Comparison of ENCODE assay signal across 8 mouse cellular contexts in the genomic region with DNA sequence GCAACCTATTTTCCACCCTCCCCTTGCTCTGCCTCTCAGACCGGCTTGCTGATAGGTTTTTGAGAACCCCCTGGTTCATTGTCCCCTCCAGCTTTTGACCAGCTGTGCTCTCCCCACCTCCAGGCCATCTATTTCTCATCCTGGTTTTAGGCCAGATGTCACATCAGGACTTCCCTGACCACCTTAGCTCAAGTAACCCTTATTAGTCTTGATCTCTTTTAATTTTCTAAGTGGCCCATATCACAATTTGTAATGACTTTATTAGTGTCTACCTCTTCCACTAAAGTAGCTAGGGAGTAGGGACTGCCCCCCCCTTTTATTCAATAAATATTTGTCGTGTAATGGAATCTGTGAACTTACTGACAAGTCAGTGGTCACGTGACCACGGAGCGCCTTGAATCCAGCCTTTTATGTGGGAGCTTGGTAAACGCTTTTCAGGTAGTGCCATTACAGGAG. TPM values are rescaled to one million over a fixed set of nuclear protein-coding genes. Genes with fewer than 3 reads are reported as not detected.
DNase-seq lines count a peak whose midpoint lies in the region; ATAC-seq lines count a peak whose summit lies in the region.

No protein-coding gene starts in this region.

- peak overlapping the region; percentile 79 for H3K4me3 ChIP-seq in heart, embryonic 11.5 days (ENCODE audit: low read depth, low read length)
- H3K4me3 ChIP-seq in forebrain, embryonic 11.5 days (ENCODE audit: low read depth, low read length) = peak overlapping the region; percentile 89
- peak overlapping the region; percentile 86 for H3K4me3 ChIP-seq in midbrain, embryonic 12.5 days

- no peak for ATAC-seq in heart, embryonic 11.5 days (replicated peaks; ENCODE audit: insufficient number of reproducible peaks, low FRiP score, low TSS enrichment)
- no peak for ATAC-seq in forebrain, embryonic 11.5 days (replicated peaks; ENCODE audit: low FRiP score)
- ATAC-seq in midbrain, embryonic 12.5 days (ENCODE audit: low FRiP score, low read depth) = peak; percentile 52; the same call in 1 of the 2 replicates

- peaks cover 8% of the 10 kb centered on the region for H3K4me1 ChIP-seq in heart, embryonic 11.5 days (ENCODE audit: control insufficient read depth, insufficient read depth, low read length)
- H3K4me1 ChIP-seq in forebrain, embryonic 11.5 days (replicated peaks; ENCODE audit: control insufficient read depth, insufficient read depth, low read length) = peaks cover 4% of the 10 kb centered on the region; the same call in 1 of the 2 replicates
- H3K4me1 ChIP-seq in midbrain, embryonic 12.5 days = peaks cover 9% of the 10 kb centered on the region

- peak overlapping the region; percentile 82 for H3K9ac ChIP-seq in heart, embryonic 11.5 days (ENCODE audit: low read depth, low read length)
- H3K9ac ChIP-seq in forebrain, embryonic 11.5 days (ENCODE audit: low read length) = peak overlapping the region; percentile 77
- peak overlapping the region; percentile 84 for H3K9ac ChIP-seq in midbrain, embryonic 12.5 days (replicated peaks)

- DNase-seq in heart, adult 11 months = no peak
- peak; percentile 55 for DNase-seq in Muller cell, postnatal 12 days (ENCODE audit: inconsistent ontology term)
- no peak for DNase-seq in forebrain, embryonic 11.5 days (ENCODE audit: low spot score)
- DNase-seq in kidney, postnatal 14 days = peak; percentile 55
- no peak for DNase-seq in ovary, postnatal 14 days (ENCODE audit: low spot score)
- no peak for DNase-seq in ovary, postnatal 36 days (ENCODE audit: low spot score)

- peaks cover 21% of the 10 kb centered on the region for H3K36me3 ChIP-seq in heart, embryonic 11.5 days (ENCODE audit: control insufficient read depth, insufficient read depth, low read length)
- peaks cover 7% of the 10 kb centered on the region for H3K36me3 ChIP-seq in forebrain, embryonic 11.5 days (ENCODE audit: control insufficient read depth, insufficient read depth, low read length)
- peaks cover 25% of the 10 kb centered on the region for H3K36me3 ChIP-seq in midbrain, embryonic 12.5 days

- WGBS in heart, embryonic 11.5 days (ENCODE audit: insufficient replicate concordance) = 2% methylated on average over 6 of the region's 6 CpGs
- 2% methylated on average over 6 of the region's 6 CpGs for WGBS in forebrain, embryonic 11.5 days
- 3% methylated on average over 6 of the region's 6 CpGs for WGBS in midbrain, embryonic 12.5 days

- H3K27ac ChIP-seq in heart, embryonic 11.5 days (ENCODE audit: low read depth, low read length) = peak overlapping the region; percentile 78
- H3K27ac ChIP-seq in forebrain, embryonic 11.5 days (ENCODE audit: low read depth, low read length) = peak overlapping the region; percentile 68
- H3K27ac ChIP-seq in midbrain, embryonic 12.5 days (replicated peaks) = peak overlapping the region; percentile 79

- no peaks in the 10 kb centered on the region for H3K9me3 ChIP-seq in heart, embryonic 11.5 days (replicated peaks; ENCODE audit: control insufficient read depth, low read length)
- no peaks in the 10 kb centered on the region for H3K9me3 ChIP-seq in forebrain, embryonic 11.5 days (ENCODE audit: control insufficient read depth, low read length)
- no peaks in the 10 kb centered on the region for H3K9me3 ChIP-seq in midbrain, embryonic 12.5 days

- H3K27me3 ChIP-seq in heart, embryonic 11.5 days (ENCODE audit: control insufficient read depth, insufficient read depth, low read length) = no peaks in the 10 kb centered on the region
- no peaks in the 10 kb centered on the region for H3K27me3 ChIP-seq in forebrain, embryonic 11.5 days (ENCODE audit: control insufficient read depth, insufficient read depth, low read length)
- no peaks in the 10 kb centered on the region for H3K27me3 ChIP-seq in midbrain, embryonic 12.5 days

- H3K4me2 ChIP-seq in heart, embryonic 11.5 days = peak overlapping the region; percentile 87
- peak overlapping the region; percentile 93 for H3K4me2 ChIP-seq in forebrain, embryonic 11.5 days (ENCODE audit: low read depth, low read length, severe bottlenecking)
- H3K4me2 ChIP-seq in midbrain, embryonic 12.5 days (replicated peaks) = peak overlapping the region; percentile 77

RNA-seq across cellular contexts. Expression of gene B3gat3, which starts 0.7 kb away (rescaled TPM):
- 33.2 and 35.9 TPM in 2 replicates for polyA plus RNA-seq in heart, embryonic 11.5 days (2014; fragmentation: Nextera tagmentation; extraction: Ambion mirVana)
- 55.0 and 57.2 TPM in 2 replicates for polyA plus RNA-seq in forebrain, embryonic 11.5 days (2014; fragmentation: Nextera tagmentation; extraction: Ambion mirVana)
- 71.9 and 72.5 TPM in 2 replicates for polyA plus RNA-seq in midbrain, embryonic 12.5 days (2016; fragmentation: Nextera tagmentation; extraction: Ambion mirVana)

RNA-seq across cellular contexts. Expression of gene Rom1, which starts 8.3 kb away (rescaled TPM):
- polyA plus RNA-seq in heart, embryonic 11.5 days (2014; fragmentation: Nextera tagmentation; extraction: Ambion mirVana) = 1.2 and 1.7 TPM in 2 replicates
- polyA plus RNA-seq in forebrain, embryonic 11.5 days (2014; fragmentation: Nextera tagmentation; extraction: Ambion mirVana) = 1.7 and 1.8 TPM in 2 replicates
- 2.1 and 2.2 TPM in 2 replicates for polyA plus RNA-seq in midbrain, embryonic 12.5 days (2016; fragmentation: Nextera tagmentation; extraction: Ambion mirVana)

RNA-seq across cellular contexts. Expression of gene Eml3, which starts 8.5 kb away (rescaled TPM):
- 8.1 and 8.5 TPM in 2 replicates for polyA plus RNA-seq in heart, embryonic 11.5 days (2014; fragmentation: Nextera tagmentation; extraction: Ambion mirVana)
- polyA plus RNA-seq in forebrain, embryonic 11.5 days (2014; fragmentation: Nextera tagmentation; extraction: Ambion mirVana) = 11.2 and 12.2 TPM in 2 replicates
- 14.9 and 15.8 TPM in 2 replicates for polyA plus RNA-seq in midbrain, embryonic 12.5 days (2016; fragmentation: Nextera tagmentation; extraction: Ambion mirVana)

RNA-seq across cellular contexts. Expression of gene Mta2, which starts 20.8 kb away (rescaled TPM):
- 30.0 and 39.9 TPM in 2 replicates for polyA plus RNA-seq in heart, embryonic 11.5 days (2014; fragmentation: Nextera tagmentation; extraction: Ambion mirVana)
- polyA plus RNA-seq in forebrain, embryonic 11.5 days (2014; fragmentation: Nextera tagmentation; extraction: Ambion mirVana) = 62.6 and 63.2 TPM in 2 replicates
- polyA plus RNA-seq in midbrain, embryonic 12.5 days (2016; fragmentation: Nextera tagmentation; extraction: Ambion mirVana) = 189 and 192 TPM in 2 replicates

RNA-seq across cellular contexts. Expression of gene Ganab, which starts 23.0 kb away (rescaled TPM):
- polyA plus RNA-seq in heart, embryonic 11.5 days (2014; fragmentation: Nextera tagmentation; extraction: Ambion mirVana) = 66.6 and 81.4 TPM in 2 replicates
- 119 and 120 TPM in 2 replicates for polyA plus RNA-seq in forebrain, embryonic 11.5 days (2014; fragmentation: Nextera tagmentation; extraction: Ambion mirVana)
- polyA plus RNA-seq in midbrain, embryonic 12.5 days (2016; fragmentation: Nextera tagmentation; extraction: Ambion mirVana) = 111 and 115 TPM in 2 replicates

Comparison
In these comparisons a context has a peak if more than half of its experiments do, and no peak if none do; other contexts are left out.
1. DNase-seq: peak in Muller cell, postnatal 12 days (single experiment) and kidney, postnatal 14 days (single experiment); none in heart, adult 11 months (single experiment), forebrain, embryonic 11.5 days (single experiment), ovary, postnatal 14 days (single experiment) and ovary, postnatal 36 days (single experiment).
2. Peak in every context shown above with its lines, with median percentiles within 50 percentile points of each other: H3K27ac ChIP-seq, H3K4me2 ChIP-seq, H3K4me3 ChIP-seq and H3K9ac ChIP-seq.